Mouse (Mus musculus): ENCODE results near the gene Snap91. TPM values are rescaled to one million over a fixed set of nuclear protein-coding genes. Genes with fewer than 3 reads are reported as not detected.

The Snap91 gene
- polyA plus RNA-seq, 1 experiment from 2014 or later: 172 TPM

- whole genome bisulfite sequencing: 91% methylated on average over 2 of the region's 2 CpGs
- H3K4me2 ChIP-seq: no peak overlapping the region
- no peak overlapping the region for H3K4me3 ChIP-seq
- H3K9me3 ChIP-seq: no peaks in the 10 kb centered on the region
- H3K4me1 ChIP-seq: no peaks in the 10 kb centered on the region
- H3K9ac ChIP-seq: no peak overlapping the region
- H3K36me3 ChIP-seq (replicated peaks): no peaks in the 10 kb centered on the region
- ATAC-seq (replicated peaks): no peak
- H3K27me3 ChIP-seq (replicated peaks): no peaks in the 10 kb centered on the region
- no peak overlapping the region for H3K27ac ChIP-seq
These were observed 22.8 kb downstream of the Snap91 start for GRCm38 (mm10) chr9:86857626-86858025.

GRCm38 (mm10) chr9:86852861-86853260 lies 27.6 kb downstream of the Snap91 start:
- 0 out of 2 replicates have a peak, but pooled peaks cover 4% of the 10 kb centered on the region for H3K4me1 ChIP-seq
- H3K27me3 ChIP-seq (replicated peaks): no peaks in the 10 kb centered on the region
- H3K27ac ChIP-seq: no peak overlapping the region
- no peaks in the 10 kb centered on the region for H3K36me3 ChIP-seq (replicated peaks)
- H3K9ac ChIP-seq: no peak overlapping the region
- WGBS: 97% methylated on average over 3 of the region's 3 CpGs
- H3K9me3 ChIP-seq: no peaks in the 10 kb centered on the region
- ATAC-seq (replicated peaks): no peak
- H3K4me3 ChIP-seq: no peak overlapping the region
- no peak overlapping the region for H3K4me2 ChIP-seq

DNA sequence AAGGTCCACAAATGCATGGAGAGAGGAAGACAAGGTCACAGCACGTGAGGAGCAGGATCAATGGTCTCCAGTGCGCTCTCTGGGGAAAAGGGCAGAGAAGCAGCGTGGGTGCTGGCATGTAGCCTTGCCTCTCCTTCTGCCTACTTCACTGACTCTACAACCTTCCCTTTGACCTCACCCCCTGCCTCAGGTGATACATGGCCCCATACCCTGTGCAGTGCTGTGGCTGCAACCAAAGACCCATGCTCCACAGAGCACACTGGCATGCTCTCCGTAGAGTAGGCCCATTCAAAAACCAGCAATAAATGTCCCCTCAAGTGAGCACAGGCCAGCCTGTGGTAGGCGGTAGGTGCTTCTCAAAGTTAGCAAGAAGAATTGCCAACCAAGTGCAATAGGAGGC lies 28.8 kb downstream of the Snap91 start:
- Histone ChIP-seq H3K4me3 (no peak overlapping the region), H3K36me3 (replicated peaks) (no peaks in the 10 kb centered on the region), H3K9ac (no peak overlapping the region), H3K4me1 (0 out of 2 replicates have a peak, but pooled peaks cover 4% of the 10 kb centered on the region), H3K9me3 (no peaks in the 10 kb centered on the region), H3K4me2 (no peak overlapping the region), H3K27me3 (replicated peaks) (no peaks in the 10 kb centered on the region), H3K27ac (no peak overlapping the region)
- 89% methylated on average over 5 of the region's 5 CpGs for WGBS
- no peak for ATAC-seq (replicated peaks)

- no peak for ATAC-seq (replicated peaks)
- no peak overlapping the region for H3K4me3 ChIP-seq
- 0 out of 2 replicates have a peak, but pooled peaks cover 4% of the 10 kb centered on the region for H3K4me1 ChIP-seq
- no peaks in the 10 kb centered on the region for H3K27me3 ChIP-seq (replicated peaks)
- H3K9ac ChIP-seq: no peak overlapping the region
- 78% methylated on average over 3 of the region's 3 CpGs for WGBS
- H3K36me3 ChIP-seq (replicated peaks): no peaks in the 10 kb centered on the region
- no peaks in the 10 kb centered on the region for H3K9me3 ChIP-seq
- H3K27ac ChIP-seq: no peak overlapping the region
- H3K4me2 ChIP-seq: no peak overlapping the region
These were observed 29.8 kb downstream of the Snap91 start for GRCm38 (mm10) chr9:86850452-86851207.

DNA sequence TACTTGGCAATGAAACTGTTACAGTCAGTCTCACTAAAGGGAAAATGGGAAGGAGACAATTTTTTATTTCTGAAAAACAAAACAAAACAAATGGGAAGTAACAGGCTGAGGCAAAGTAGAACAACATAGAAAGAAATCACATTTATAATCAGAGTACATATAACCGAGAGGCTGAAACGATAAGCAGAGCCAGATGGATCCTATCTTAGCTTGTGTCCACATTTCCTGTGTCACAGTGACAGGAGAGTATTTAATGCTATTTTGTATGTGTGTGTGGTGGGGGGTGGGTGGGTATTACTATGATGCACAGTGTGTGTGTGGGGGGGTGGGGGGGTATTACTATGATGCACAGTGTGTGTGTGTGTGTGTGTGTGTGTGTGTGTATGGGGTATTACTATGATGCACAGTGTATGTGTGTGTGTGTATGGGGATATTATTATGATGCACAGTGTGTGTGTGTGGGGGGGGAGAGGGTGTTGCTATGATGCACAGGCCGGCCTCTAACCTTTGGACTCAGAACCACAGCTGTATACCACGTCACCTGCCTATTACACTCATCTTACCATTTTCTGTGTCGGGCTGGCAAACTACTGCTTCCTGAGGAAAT lies 36.6 kb downstream of the Snap91 start:
- H3K4me2 ChIP-seq: no peak overlapping the region
- no peak overlapping the region for H3K27ac ChIP-seq
- no peaks in the 10 kb centered on the region for H3K4me1 ChIP-seq
- no peak overlapping the region for H3K9ac ChIP-seq
- H3K9me3 ChIP-seq: no peaks in the 10 kb centered on the region
- H3K27me3 ChIP-seq (replicated peaks): no peaks in the 10 kb centered on the region
- H3K36me3 ChIP-seq (replicated peaks): no peaks in the 10 kb centered on the region
- peak; percentile 41 for ATAC-seq (replicated peaks)
- 93% methylated on average over 5 of the region's 5 CpGs for WGBS
- H3K4me3 ChIP-seq: no peak overlapping the region

DNA sequence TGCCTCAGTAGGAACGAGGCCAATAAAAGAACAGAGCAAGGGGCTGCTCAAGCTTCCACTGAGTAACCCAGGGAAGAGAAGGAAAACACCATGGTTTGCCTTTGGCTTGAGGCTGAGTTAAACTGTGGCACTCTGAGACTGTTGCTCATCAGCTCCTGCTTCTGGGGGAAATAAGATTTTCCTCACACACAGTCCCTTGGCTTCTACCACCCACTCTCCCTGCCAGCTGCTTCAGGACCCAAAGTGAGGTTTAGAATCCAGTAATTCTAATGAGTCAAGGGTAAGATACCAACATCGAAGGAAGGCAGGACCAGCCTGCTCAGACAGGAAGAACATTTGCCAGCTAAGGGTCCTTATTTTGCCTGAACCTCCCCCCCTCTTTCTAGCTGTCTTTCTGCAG lies 50.7 kb downstream of the Snap91 start:
- Histone ChIP-seq H3K4me3 (no peak overlapping the region), H3K27me3 (replicated peaks) (no peaks in the 10 kb centered on the region), H3K4me2 (no peak overlapping the region), H3K36me3 (replicated peaks) (peaks cover 28% of the 10 kb centered on the region), H3K4me1 (no peaks in the 10 kb centered on the region), H3K27ac (peak overlapping the region; percentile 45; the same call in 1 of the 2 replicates), H3K9ac (no peak overlapping the region), H3K9me3 (no peaks in the 10 kb centered on the region)
- no peak for ATAC-seq (replicated peaks)
- 68% methylated on average over 2 of the region's 2 CpGs for WGBS

GRCm38 (mm10) chr9:86829034-86829433 lies 51.4 kb downstream of the Snap91 start:
- H3K27ac ChIP-seq: peak overlapping the region; percentile 45; the same call in 1 of the 2 replicates
- ATAC-seq (replicated peaks): peak; percentile 64
- no peaks in the 10 kb centered on the region for H3K9me3 ChIP-seq
- H3K27me3 ChIP-seq (replicated peaks): no peaks in the 10 kb centered on the region
- H3K4me3 ChIP-seq: no peak overlapping the region
- H3K36me3 ChIP-seq (replicated peaks): peaks cover 28% of the 10 kb centered on the region
- H3K4me1 ChIP-seq: no peaks in the 10 kb centered on the region
- 25% methylated on average over 8 of the region's 8 CpGs for WGBS
- H3K9ac ChIP-seq: no peak overlapping the region
- H3K4me2 ChIP-seq: no peak overlapping the region

DNA sequence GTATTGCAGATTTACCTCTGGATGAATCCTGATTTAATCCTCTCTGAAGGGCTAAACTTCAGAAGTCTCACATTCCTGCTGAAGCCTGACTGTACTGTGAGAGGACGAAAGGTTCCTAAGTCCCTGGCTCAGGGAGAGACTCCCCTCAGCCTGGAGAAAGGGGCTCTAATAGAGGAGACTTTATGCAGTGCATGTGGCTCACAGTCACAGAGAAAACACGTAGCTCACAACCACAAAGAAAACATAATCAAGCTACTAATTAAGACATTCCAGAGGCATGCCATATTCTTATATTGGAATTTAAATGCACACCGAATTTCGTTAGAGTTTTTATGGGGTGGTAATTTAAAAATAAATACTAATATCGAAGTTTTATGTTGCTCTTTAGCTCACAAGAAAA lies 61.1 kb downstream of the Snap91 start:
- H3K4me2 ChIP-seq: no peak overlapping the region
- no peaks in the 10 kb centered on the region for H3K9me3 ChIP-seq
- no peak for ATAC-seq (replicated peaks)
- no peaks in the 10 kb centered on the region for H3K4me1 ChIP-seq
- H3K27me3 ChIP-seq (replicated peaks): no peaks in the 10 kb centered on the region
- no peak overlapping the region for H3K27ac ChIP-seq
- H3K4me3 ChIP-seq: no peak overlapping the region
- 0 out of 2 replicates have a peak, but pooled peaks cover 3% of the 10 kb centered on the region for H3K36me3 ChIP-seq (replicated peaks)
- 77% methylated on average over 5 of the region's 5 CpGs for WGBS
- H3K9ac ChIP-seq: no peak overlapping the region

DNA sequence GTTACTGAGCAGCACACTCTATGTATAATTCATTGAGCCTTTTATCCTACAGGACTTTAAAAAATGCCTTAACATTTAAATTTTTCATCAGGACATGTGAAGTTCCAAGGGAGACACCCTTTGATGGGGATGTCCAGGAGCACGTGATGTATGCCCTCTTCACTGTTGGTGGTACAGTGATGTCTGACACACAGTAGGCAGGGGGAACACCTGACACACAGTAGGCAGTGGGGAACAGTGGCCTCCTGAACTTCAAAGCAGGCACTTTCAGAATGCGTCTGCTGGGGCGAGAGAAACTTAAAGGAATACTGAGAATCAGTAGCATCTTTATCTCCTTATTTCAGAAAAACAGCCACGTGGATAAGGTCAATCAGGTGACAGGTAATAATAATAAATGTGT lies 62.8 kb downstream of the Snap91 start:
- Histone ChIP-seq H3K27me3 (replicated peaks) (no peaks in the 10 kb centered on the region), H3K36me3 (replicated peaks) (0 out of 2 replicates have a peak, but pooled peaks cover 3% of the 10 kb centered on the region), H3K4me3 (no peak overlapping the region), H3K9ac (no peak overlapping the region), H3K9me3 (no peaks in the 10 kb centered on the region), H3K4me1 (no peaks in the 10 kb centered on the region), H3K4me2 (no peak overlapping the region), H3K27ac (no peak overlapping the region)
- 0 out of 2 replicates have a peak, but pooled peaks have one; percentile 51 for ATAC-seq (replicated peaks)
- WGBS: 53% methylated on average over 4 of the region's 4 CpGs

DNA sequence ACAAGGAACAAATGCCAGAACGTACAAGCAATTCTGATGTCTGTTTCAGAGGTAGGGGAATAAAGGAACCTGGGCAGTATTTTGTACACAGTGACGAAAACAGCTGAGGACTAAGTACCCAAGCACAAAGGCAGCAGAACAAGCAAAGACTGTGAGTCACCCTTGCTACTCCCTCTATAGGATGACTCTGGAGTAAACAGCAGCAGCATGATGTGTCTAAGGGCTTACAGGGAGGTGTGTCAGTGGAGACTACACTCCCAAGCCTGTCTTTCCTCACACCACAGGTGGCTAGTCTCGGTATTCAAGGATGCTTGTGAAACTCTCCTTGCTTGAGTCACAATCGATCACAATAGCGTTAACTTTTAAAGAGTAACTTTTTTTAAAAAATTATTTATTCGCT lies 66.1 kb downstream of the Snap91 start:
- Histone ChIP-seq H3K4me2 (no peak overlapping the region), H3K9ac (no peak overlapping the region), H3K27me3 (replicated peaks) (no peaks in the 10 kb centered on the region), H3K9me3 (no peaks in the 10 kb centered on the region), H3K27ac (no peak overlapping the region), H3K36me3 (replicated peaks) (0 out of 2 replicates have a peak, but pooled peaks cover 2% of the 10 kb centered on the region), H3K4me3 (no peak overlapping the region), H3K4me1 (no peaks in the 10 kb centered on the region)
- 65% methylated on average over 6 of the region's 6 CpGs for WGBS
- no peak for ATAC-seq (replicated peaks)

DNA sequence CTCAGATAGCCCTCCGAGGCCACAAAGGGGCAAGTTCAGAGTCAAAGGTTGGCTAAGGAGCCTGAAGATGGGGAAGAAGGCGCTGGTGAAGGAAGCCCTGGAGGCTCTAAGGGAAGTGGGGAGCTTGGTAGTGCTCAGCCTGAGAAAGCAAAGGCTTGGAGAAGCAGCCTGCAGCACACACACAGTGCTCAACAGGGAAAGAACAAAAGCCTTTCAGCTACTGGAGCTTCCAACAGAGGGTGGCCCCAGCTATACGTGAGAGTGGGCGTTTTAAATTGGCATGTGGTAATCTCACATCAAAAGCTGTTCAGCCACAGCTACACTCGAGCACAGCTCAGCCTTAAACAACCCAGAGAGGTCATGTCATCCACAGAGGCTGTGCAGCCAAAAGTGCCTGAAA lies 67.1 kb downstream of the Snap91 start:
- 13% methylated on average over 5 of the region's 5 CpGs for WGBS
- Histone ChIP-seq H3K36me3 (replicated peaks) (0 out of 2 replicates have a peak, but pooled peaks cover 3% of the 10 kb centered on the region), H3K27me3 (replicated peaks) (no peaks in the 10 kb centered on the region), H3K9me3 (no peaks in the 10 kb centered on the region), H3K9ac (no peak overlapping the region), H3K4me1 (no peaks in the 10 kb centered on the region), H3K27ac (no peak overlapping the region), H3K4me2 (no peak overlapping the region), H3K4me3 (no peak overlapping the region)
- ATAC-seq (replicated peaks): 0 out of 2 replicates have a peak, but pooled peaks have one; percentile 15

- 33% methylated on average over 5 of the region's 5 CpGs for WGBS
- no peak; the same call in 1 of the 2 replicates for ATAC-seq (replicated peaks)
These were observed 69.7 kb downstream of the Snap91 start for GRCm38 (mm10) chr9:86810696-86811232.

More at GRCm38 (mm10) chr9:86810696-86811232, 69.7 kb downstream of the Snap91 start:
- Histone ChIP-seq H3K4me3 (no peak overlapping the region), H3K9me3 (no peaks in the 10 kb centered on the region), H3K36me3 (replicated peaks) (peaks cover 3% of the 10 kb centered on the region; the same call in 1 of the 2 replicates), H3K27me3 (replicated peaks) (no peaks in the 10 kb centered on the region), H3K4me2 (no peak overlapping the region), H3K9ac (no peak overlapping the region), H3K4me1 (no peaks in the 10 kb centered on the region), H3K27ac (no peak overlapping the region)

Measured in midbrain, embryonic 15.5 days (tissue).